Mouse (Mus musculus) hindbrain, embryonic 14.5 days (tissue): ENCODE data around the gene Alkal2. TPM values are rescaled to one million over a fixed set of nuclear protein-coding genes. Genes with fewer than 3 reads are reported as not detected.

Experiments used
- ATAC-seq: fragments of 200-750 bp; cut with Nextera tagmentation; 2 replicates; pipeline ENCODE4 v1.8.0; 2017; ENCODE audit warnings: moderate number of reproducible peaks, mild to moderate bottlenecking, moderate TSS enrichment, moderate library complexity; ENCODE audit not compliant: low FRiP score
- DNase-seq: peaks from one replicate; pipeline ENCODE4 v3.0.0-alpha.2; 2015; ENCODE audit warnings: low spot score
- H3K27ac ChIP-seq: fragments of 300-500 bp; sonication (generic); 2 replicates; pipeline ENCODE4 v1.5.1; 2014; ENCODE audit warnings: mild to moderate bottlenecking, moderate library complexity
- H3K27me3 ChIP-seq: fragments of 300-500 bp; sonication (generic); 2 replicates; pipeline ENCODE4 v1.6.1; 2014; ENCODE audit warnings: mild to moderate bottlenecking, low read length, mixed read lengths; ENCODE audit not compliant: control insufficient read depth, insufficient read depth
- H3K36me3 ChIP-seq: fragments of 300-500 bp; sonication (generic); replicated peaks from 2 replicates; pipeline ENCODE4 v1.6.1; 2014; ENCODE audit not compliant: control insufficient read depth, insufficient read depth
- H3K4me1 ChIP-seq: fragments of 300-500 bp; sonication (generic); replicated peaks from 2 replicates; pipeline ENCODE4 v1.6.1; 2014; ENCODE audit warnings: antibody characterized with exemption, low read length, mixed read lengths; ENCODE audit not compliant: control insufficient read depth, insufficient read depth
- H3K4me2 ChIP-seq: fragments of 300-500 bp; sonication (generic); replicated peaks from 2 replicates; pipeline ENCODE4 v1.6.1; 2014; ENCODE audit warnings: mild to moderate bottlenecking, moderate library complexity
- H3K4me3 ChIP-seq: fragments of 300-500 bp; sonication (generic); replicated peaks from 2 replicates; pipeline ENCODE4 v1.5.1; 2014; ENCODE audit warnings: mild to moderate bottlenecking, low read length
- H3K9ac ChIP-seq: fragments of 300-500 bp; sonication (generic); 2 replicates; pipeline ENCODE4 v1.6.1; 2014
- H3K9me3 ChIP-seq: fragments of 300-500 bp; sonication (generic); 2 replicates; pipeline ENCODE4 v1.6.1; 2016; ENCODE audit warnings: low read length; ENCODE audit not compliant: control insufficient read depth
- WGBS: fragments of 180-500 bp; shearing (Covaris S2); extraction: QIAGEN DNeasy Blood & Tissue Kit; methylation state at CpG from one replicate; pipeline ENCODE4 v1.1.7; 2014; 5-methylcytosine and 5-hydroxymethylcytosine counted together
- polyA plus RNA-seq: library from polyadenylated mRNA; unstranded; fragments of >200 nt; fragmentation: Nextera tagmentation; extraction: Ambion mirVana; gene quantifications from 2 replicates; pipeline ENCODE4 v1.2.1, GENCODE M21; 2014

The Alkal2 gene
- polyA plus RNA-seq, 1 experiment from 2014 or later: 0.83 TPM

GRCm38 (mm10) chr12:30883592-30883985, 533 bp upstream of the Alkal2 start:
- peak overlapping the region; percentile 61 for H3K9ac ChIP-seq
- WGBS: 19% methylated on average over 4 of the region's 4 CpGs
- H3K27ac ChIP-seq: no peak overlapping the region
- H3K9me3 ChIP-seq: no peaks in the 10 kb centered on the region
- no peaks in the 10 kb centered on the region for H3K36me3 ChIP-seq
- no peak; the same call in 1 of the 2 replicates for ATAC-seq
- DNase-seq: no peak
- peaks cover 13% of the 10 kb centered on the region; the same call in 1 of the 2 replicates for H3K4me1 ChIP-seq
- H3K4me3 ChIP-seq: peak overlapping the region; percentile 63
- peak overlapping the region; percentile 100 for H3K4me2 ChIP-seq
- peaks cover 49% of the 10 kb centered on the region for H3K27me3 ChIP-seq

- DNase-seq (no peak), ATAC-seq (peak; percentile 64)
- Histone ChIP-seq H3K27me3 (peaks cover 49% of the 10 kb centered on the region), H3K4me2 (peak overlapping the region; percentile 100), H3K4me3 (peak overlapping the region; percentile 63), H3K27ac (no peak overlapping the region), H3K4me1 (peaks cover 13% of the 10 kb centered on the region; the same call in 1 of the 2 replicates), H3K36me3 (no peaks in the 10 kb centered on the region), H3K9ac (peak overlapping the region; percentile 61), H3K9me3 (no peaks in the 10 kb centered on the region)
- WGBS: 9% methylated on average over 39 of the region's 39 CpGs
Observed at GRCm38 (mm10) chr12:30884622-30885230, 604 bp downstream of the Alkal2 start.

- 80% methylated on average over 6 of the region's 6 CpGs for WGBS
- no peaks in the 10 kb centered on the region for H3K36me3 ChIP-seq
Observed at GRCm38 (mm10) chr12:30885891-30886290, 1.8 kb downstream of the Alkal2 start.

GRCm38 (mm10) chr12:30888003-30888402, 3.9 kb downstream of the Alkal2 start:
- ATAC-seq (no peak), DNase-seq (no peak)
- Histone ChIP-seq H3K27me3 (peaks cover 34% of the 10 kb centered on the region), H3K4me3 (no peak overlapping the region), H3K27ac (no peak overlapping the region), H3K4me1 (peaks cover 13% of the 10 kb centered on the region; the same call in 1 of the 2 replicates), H3K9ac (no peak overlapping the region), H3K9me3 (no peaks in the 10 kb centered on the region), H3K36me3 (no peaks in the 10 kb centered on the region), H3K4me2 (no peak overlapping the region)
- WGBS: 90% methylated on average over 4 of the region's 4 CpGs

More at GRCm38 (mm10) chr12:30885891-30886290, 1.8 kb downstream of the Alkal2 start:
- Histone ChIP-seq H3K9ac (no peak overlapping the region), H3K9me3 (no peaks in the 10 kb centered on the region), H3K27ac (no peak overlapping the region), H3K27me3 (peaks cover 49% of the 10 kb centered on the region), H3K4me1 (peaks cover 13% of the 10 kb centered on the region; the same call in 1 of the 2 replicates), H3K4me3 (no peak overlapping the region), H3K4me2 (no peak overlapping the region)
- ATAC-seq (no peak), DNase-seq (no peak)

GRCm38 (mm10) chr12:30890067-30890466, 5.9 kb downstream of the Alkal2 start:
- 46% methylated on average over 5 of the region's 5 CpGs for WGBS

GRCm38 (mm10) chr12:30891438-30891837, 7.3 kb downstream of the Alkal2 start:
- no peak overlapping the region for H3K9ac ChIP-seq
- no peaks in the 10 kb centered on the region for H3K9me3 ChIP-seq
- ATAC-seq (no peak), DNase-seq (no peak)
- 84% methylated on average over 7 of the region's 7 CpGs for WGBS
- peaks cover 21% of the 10 kb centered on the region for H3K36me3 ChIP-seq
- no peak overlapping the region for H3K4me2 ChIP-seq
- H3K4me3 ChIP-seq: no peak overlapping the region
- H3K4me1 ChIP-seq: no peaks in the 10 kb centered on the region
- no peak overlapping the region for H3K27ac ChIP-seq
- no peaks in the 10 kb centered on the region; the same call in 1 of the 2 replicates for H3K27me3 ChIP-seq

More at GRCm38 (mm10) chr12:30890067-30890466, 5.9 kb downstream of the Alkal2 start:
- H3K36me3 ChIP-seq: peaks cover 14% of the 10 kb centered on the region; the same call in 1 of the 2 replicates
- no peak overlapping the region for H3K4me3 ChIP-seq
- H3K27ac ChIP-seq: no peak overlapping the region
- no peak overlapping the region for H3K9ac ChIP-seq
- no peaks in the 10 kb centered on the region for H3K9me3 ChIP-seq
- ATAC-seq: peak; percentile 37; the same call in 1 of the 2 replicates
- no peaks in the 10 kb centered on the region; the same call in 1 of the 2 replicates for H3K4me1 ChIP-seq
- peak; percentile 88 for DNase-seq
- no peak overlapping the region for H3K4me2 ChIP-seq
- H3K27me3 ChIP-seq: peaks cover 13% of the 10 kb centered on the region

GRCm38 (mm10) chr12:30897039-30897438, 12.9 kb downstream of the Alkal2 start:
- WGBS: 98% methylated on average over 4 of the region's 4 CpGs
- H3K27me3 ChIP-seq: no peaks in the 10 kb centered on the region
- H3K36me3 ChIP-seq: peaks cover 35% of the 10 kb centered on the region
- H3K9me3 ChIP-seq: no peaks in the 10 kb centered on the region
- H3K4me3 ChIP-seq: no peak overlapping the region
- H3K27ac ChIP-seq: no peak overlapping the region
- ATAC-seq: no peak
- no peaks in the 10 kb centered on the region for H3K4me1 ChIP-seq
- H3K4me2 ChIP-seq: no peak overlapping the region
- no peak overlapping the region for H3K9ac ChIP-seq
- DNase-seq: no peak

- Histone ChIP-seq H3K36me3 (peaks cover 8% of the 10 kb centered on the region), H3K27me3 (no peaks in the 10 kb centered on the region), H3K9ac (no peak overlapping the region), H3K27ac (no peak overlapping the region), H3K4me2 (no peak overlapping the region), H3K9me3 (no peaks in the 10 kb centered on the region), H3K4me1 (peaks cover 23% of the 10 kb centered on the region), H3K4me3 (no peak overlapping the region)
- ATAC-seq (no peak), DNase-seq (no peak)
- WGBS: 96% methylated on average over 1 of the region's 1 CpGs
Observed at GRCm38 (mm10) chr12:30908658-30909057, 24.5 kb downstream of the Alkal2 start.

- peak overlapping the region; percentile 89; the same call in 1 of the 2 replicates for H3K4me2 ChIP-seq
- no peak for DNase-seq
Observed at GRCm38 (mm10) chr12:30909881-30910280, 25.8 kb downstream of the Alkal2 start.

More at GRCm38 (mm10) chr12:30909881-30910280, 25.8 kb downstream of the Alkal2 start:
- H3K4me3 ChIP-seq: no peak overlapping the region
- H3K27ac ChIP-seq: no peak overlapping the region
- H3K27me3 ChIP-seq: no peaks in the 10 kb centered on the region
- no peaks in the 10 kb centered on the region for H3K36me3 ChIP-seq
- peaks cover 24% of the 10 kb centered on the region for H3K4me1 ChIP-seq
- H3K9me3 ChIP-seq: no peaks in the 10 kb centered on the region
- 93% methylated on average over 2 of the region's 2 CpGs for WGBS
- ATAC-seq: no peak
- no peak overlapping the region for H3K9ac ChIP-seq
